Mouse (Mus musculus): ENCODE measurements around the gene Trpm2. TPM values are rescaled to one million over a fixed set of nuclear protein-coding genes. Genes with fewer than 3 reads are reported as not detected.
A peak's percentile ranks its signal among the peaks of the same experiment; 100 is the strongest.

The Trpm2 gene
- polyA plus RNA-seq, 1 experiment, result 0.01 TPM

DNA sequence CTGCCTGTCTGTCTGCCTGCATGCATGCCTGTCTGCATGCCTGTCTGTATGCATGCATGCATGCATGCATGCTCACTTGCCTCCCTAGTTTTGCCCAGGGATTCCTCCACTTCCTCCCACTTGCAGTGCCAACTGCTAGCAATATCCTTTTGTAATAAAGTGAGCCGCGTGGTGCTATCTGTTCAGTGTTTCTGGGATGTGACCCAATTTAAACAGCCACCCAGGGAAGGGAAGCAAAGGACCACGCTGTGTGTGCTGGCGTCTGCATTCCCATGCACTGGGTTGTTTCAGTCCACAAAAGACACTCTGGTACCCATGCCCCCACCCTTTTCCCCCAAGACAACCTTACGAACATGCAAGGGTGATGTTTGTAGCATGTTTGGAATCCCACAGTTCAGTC is 49.4 kb downstream of the Trpm2 start:
- TF ChIP-seq TAL1 (IDR thresholded peaks at IDR 0.05; ENCODE audit: low read length) (no peak), GATA1 (IDR thresholded peaks at IDR 0.05; ENCODE audit: low read length) (0 out of 2 replicates have a peak, but pooled peaks have one; percentile 9)
- Histone ChIP-seq H3K9me3 (ENCODE audit: control insufficient read depth, low read length) (no peaks in the 10 kb centered on the region), H3K36me3 (ENCODE audit: control insufficient read depth) (no peaks in the 10 kb centered on the region), H3K4me1 (ENCODE audit: control insufficient read depth) (no peaks in the 10 kb centered on the region), H3K27me3 (ENCODE audit: control insufficient read depth) (no peaks in the 10 kb centered on the region), H3K4me3 (replicated peaks) (no peak overlapping the region)

DNA sequence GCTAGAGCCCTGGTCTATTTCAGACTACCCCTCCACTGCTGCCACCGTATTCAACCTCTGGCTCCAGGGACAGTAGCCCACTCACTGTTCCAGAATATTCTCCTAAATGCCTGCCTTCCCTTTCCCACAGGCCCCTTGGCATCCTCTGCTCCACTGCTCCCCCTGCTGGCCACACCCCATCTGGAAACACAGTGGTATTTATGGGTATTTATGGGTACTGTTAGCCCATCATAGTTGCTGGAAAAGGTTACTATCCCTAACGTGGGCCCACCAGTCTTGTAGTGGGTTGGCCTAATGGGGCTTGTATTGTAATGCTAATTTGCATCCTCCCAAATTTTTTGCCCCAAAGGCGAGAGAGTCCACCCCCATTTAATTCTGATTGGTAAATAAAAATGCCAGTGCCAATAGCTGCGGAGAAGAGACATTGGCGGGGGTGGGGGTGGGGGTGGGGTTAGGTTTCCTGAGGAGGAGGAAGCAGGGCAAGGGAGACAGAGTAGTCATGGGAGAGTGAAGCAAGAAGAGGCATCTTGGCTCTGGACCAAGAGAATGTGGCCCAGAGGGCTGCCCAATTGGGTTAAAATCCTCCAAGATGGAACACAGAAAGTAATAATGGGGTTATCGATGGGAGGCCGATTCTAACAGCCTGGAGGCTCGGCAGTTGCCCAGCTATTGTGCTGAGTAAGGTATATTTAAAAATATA is 53.6 kb downstream of the Trpm2 start:
- H3K9me3 ChIP-seq (ENCODE audit: control insufficient read depth, low read length), result no peaks in the 10 kb centered on the region
- H3K36me3 ChIP-seq (ENCODE audit: control insufficient read depth), result no peaks in the 10 kb centered on the region
- no peaks in the 10 kb centered on the region for H3K4me1 ChIP-seq (ENCODE audit: control insufficient read depth)
- no peak overlapping the region for H3K4me3 ChIP-seq (replicated peaks)
- TF ChIP-seq GATA1 (IDR thresholded peaks at IDR 0.05; ENCODE audit: low read length) (no peak), TAL1 (IDR thresholded peaks at IDR 0.05; ENCODE audit: low read length) (no peak)
- no peaks in the 10 kb centered on the region for H3K27me3 ChIP-seq (ENCODE audit: control insufficient read depth)

DNA sequence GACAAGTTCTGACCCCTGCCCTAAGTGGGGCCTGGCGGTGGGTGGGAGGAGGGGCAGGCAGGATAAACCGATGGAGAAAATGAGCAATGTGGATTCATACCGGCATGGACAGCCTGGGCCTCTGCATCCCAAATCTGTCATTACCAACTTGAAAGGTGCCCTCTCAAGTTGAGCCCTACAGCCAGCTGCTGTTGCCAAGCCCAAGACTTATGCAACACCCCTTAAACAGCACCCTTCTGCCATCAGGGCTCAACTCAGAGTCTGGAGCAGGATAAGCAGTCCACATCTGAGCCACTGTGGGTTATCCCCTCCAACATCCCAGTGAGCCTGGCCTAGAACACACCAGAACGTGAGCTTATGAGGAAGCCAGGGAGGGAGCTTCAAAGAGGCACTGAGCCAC is 57.1 kb downstream of the Trpm2 start:
- no peak overlapping the region for H3K4me3 ChIP-seq (replicated peaks)
- no peaks in the 10 kb centered on the region for H3K9me3 ChIP-seq (ENCODE audit: control insufficient read depth, low read length)
- no peaks in the 10 kb centered on the region for H3K27me3 ChIP-seq (ENCODE audit: control insufficient read depth)
- no peaks in the 10 kb centered on the region for H3K4me1 ChIP-seq (ENCODE audit: control insufficient read depth)
- H3K36me3 ChIP-seq (ENCODE audit: control insufficient read depth), result no peaks in the 10 kb centered on the region
- TF ChIP-seq TAL1 (IDR thresholded peaks at IDR 0.05; ENCODE audit: low read length) (no peak), GATA1 (IDR thresholded peaks at IDR 0.05; ENCODE audit: low read length) (no peak)

DNA sequence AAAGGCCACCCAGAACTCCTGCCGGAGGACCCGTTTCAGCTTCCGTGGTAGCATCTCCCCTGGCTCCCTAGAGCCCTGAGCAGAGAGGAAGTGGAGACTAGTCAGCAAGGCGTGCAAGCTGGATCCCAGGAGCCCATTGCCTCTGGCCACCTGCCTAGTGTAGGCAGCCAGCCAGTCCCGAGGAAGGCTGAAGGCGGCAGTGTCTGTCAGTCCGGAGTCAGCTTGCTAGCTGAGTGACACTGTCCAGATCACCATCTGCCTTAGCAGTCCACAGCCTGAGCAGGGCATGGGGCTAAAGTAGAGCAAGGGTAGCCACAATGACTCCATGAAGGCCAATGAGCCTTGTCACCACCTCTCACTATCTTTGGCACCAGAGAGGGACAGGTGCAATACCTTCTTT is 57.8 kb downstream of the Trpm2 start:
- no peak for TF ChIP-seq TAL1 (IDR thresholded peaks at IDR 0.05; ENCODE audit: low read length)
- TF ChIP-seq GATA1 (IDR thresholded peaks at IDR 0.05; ENCODE audit: low read length), result no peak
- no peaks in the 10 kb centered on the region for H3K9me3 ChIP-seq (ENCODE audit: control insufficient read depth, low read length)
- H3K36me3 ChIP-seq (ENCODE audit: control insufficient read depth), result no peaks in the 10 kb centered on the region
- no peak overlapping the region for H3K4me3 ChIP-seq (replicated peaks)
- H3K4me1 ChIP-seq (ENCODE audit: control insufficient read depth), result no peaks in the 10 kb centered on the region
- no peaks in the 10 kb centered on the region for H3K27me3 ChIP-seq (ENCODE audit: control insufficient read depth)

DNA sequence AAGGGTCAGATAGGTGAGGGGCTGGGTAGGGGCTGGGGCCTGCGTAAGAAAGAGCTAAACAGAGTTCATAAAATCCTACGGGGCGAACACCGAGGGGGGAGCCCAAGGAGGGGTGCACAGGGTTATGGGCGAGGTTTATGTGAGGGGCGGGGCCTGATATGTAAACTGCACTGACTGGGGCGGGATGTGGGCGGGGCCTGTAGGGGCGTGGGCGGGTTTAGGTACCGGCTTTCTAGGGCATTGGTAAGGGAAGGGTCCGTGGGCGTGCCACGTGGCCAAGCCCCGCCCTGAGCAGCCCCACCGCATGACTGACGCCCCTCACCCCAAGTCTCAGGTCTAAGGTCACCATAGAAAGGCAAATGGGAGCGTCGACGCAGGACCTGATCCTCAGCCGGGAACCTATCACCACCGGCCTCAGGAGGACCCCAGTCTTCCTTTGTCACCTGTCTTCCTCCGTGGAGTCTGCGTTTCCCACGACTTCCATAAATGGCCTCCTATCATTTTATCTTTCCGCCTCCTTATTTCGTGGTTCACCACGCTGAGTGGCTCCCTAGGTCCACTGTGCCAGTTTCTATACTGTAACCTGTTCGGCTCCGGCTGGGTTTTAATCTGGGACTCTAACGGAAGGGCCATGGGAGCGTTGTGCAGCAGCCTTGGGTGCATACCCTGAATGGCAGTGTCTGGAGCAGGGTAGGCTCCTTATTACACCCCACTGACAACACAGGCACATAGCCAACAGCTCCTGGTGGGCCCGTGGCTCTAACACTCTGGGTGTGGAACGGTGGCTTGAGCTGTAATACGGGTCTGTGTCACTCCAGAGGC is 67.3 kb downstream of the Trpm2 start:
- Histone ChIP-seq H3K36me3 (ENCODE audit: control insufficient read depth) (peaks cover 2% of the 10 kb centered on the region; the same call in 1 of the 2 replicates), H3K9me3 (ENCODE audit: control insufficient read depth, low read length) (no peaks in the 10 kb centered on the region), H3K27me3 (ENCODE audit: control insufficient read depth) (peaks cover 29% of the 10 kb centered on the region), H3K4me1 (ENCODE audit: control insufficient read depth) (peaks cover 14% of the 10 kb centered on the region), H3K4me3 (replicated peaks) (peak overlapping the region; percentile 35)
- TF ChIP-seq GATA1 (IDR thresholded peaks at IDR 0.05; ENCODE audit: low read length) (no peak), TAL1 (IDR thresholded peaks at IDR 0.05; ENCODE audit: low read length) (no peak)

DNA sequence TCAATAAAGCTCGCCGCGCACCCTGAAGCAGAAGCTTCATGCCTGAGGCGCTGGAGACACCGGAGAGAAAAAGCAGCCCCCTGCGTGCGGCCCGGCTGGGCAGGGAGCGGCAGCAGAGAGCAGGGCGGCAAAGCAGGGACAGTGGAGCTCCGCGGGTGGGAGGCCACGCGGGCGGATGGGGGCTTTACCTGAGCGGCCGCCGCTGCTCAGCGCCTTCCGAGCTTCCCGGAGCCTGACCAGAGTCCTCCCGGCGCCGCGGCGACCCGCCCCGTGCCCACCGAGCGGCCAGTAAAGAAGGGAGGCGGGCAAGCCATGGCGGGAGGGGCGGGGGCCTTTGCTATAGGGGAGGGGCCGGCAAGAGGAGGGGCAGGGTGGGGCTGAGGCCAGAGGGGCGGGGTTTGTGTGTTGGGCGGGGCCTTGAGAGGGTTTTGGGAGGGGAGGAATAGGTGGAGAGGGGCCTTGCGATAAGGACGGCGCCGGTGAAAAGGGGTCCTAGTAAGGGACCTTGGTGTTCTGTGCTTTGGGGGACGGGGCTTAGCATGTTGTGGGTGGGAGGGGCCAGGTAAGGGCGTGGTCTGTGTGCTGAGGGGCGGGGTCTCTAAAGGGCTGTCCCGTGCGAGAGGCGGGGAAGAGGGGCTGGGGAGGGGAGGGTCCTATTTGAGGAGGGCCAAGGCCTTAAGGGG is 68.0 kb downstream of the Trpm2 start, which contains the start of gene Lrrc3:
Gene Lrrc3, minus strand, starts transcription at position 326 of the 683 bp plus-strand sequence.
- H3K4me3 ChIP-seq (replicated peaks), result peak within 1 kb of the TSS; percentile 55

DNA sequence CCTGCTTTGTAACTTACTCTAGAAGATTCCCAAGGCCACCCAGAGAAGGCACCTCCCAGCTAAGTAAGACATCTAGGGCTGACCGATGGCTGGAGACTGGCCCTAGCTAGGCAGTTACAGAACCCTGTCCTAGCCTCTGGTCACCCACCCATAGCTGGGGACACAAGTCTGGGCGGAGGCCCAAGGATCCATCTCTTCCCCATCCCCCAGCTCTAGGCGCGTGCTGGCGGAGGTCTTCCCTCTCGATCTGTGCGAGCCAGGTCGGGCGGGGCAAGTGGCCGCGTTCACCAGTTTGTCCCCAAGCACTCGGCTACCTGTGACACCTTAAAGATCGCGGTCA is 68.5 kb downstream of the Trpm2 start:
- H3K27me3 ChIP-seq (ENCODE audit: control insufficient read depth), result peaks cover 29% of the 10 kb centered on the region

More for the DNA sequence above, 68.0 kb downstream of the Trpm2 start, which contains the start of gene Lrrc3:
- Histone ChIP-seq H3K4me1 (ENCODE audit: control insufficient read depth) (peaks cover 14% of the 10 kb centered on the region), H3K9me3 (ENCODE audit: control insufficient read depth, low read length) (no peaks in the 10 kb centered on the region), H3K36me3 (ENCODE audit: control insufficient read depth) (peaks cover 2% of the 10 kb centered on the region; the same call in 1 of the 2 replicates), H3K27me3 (ENCODE audit: control insufficient read depth) (peaks cover 29% of the 10 kb centered on the region)
- TF ChIP-seq GATA1 (IDR thresholded peaks at IDR 0.05; ENCODE audit: low read length) (no peak), TAL1 (IDR thresholded peaks at IDR 0.05; ENCODE audit: low read length) (no peak)

DNA sequence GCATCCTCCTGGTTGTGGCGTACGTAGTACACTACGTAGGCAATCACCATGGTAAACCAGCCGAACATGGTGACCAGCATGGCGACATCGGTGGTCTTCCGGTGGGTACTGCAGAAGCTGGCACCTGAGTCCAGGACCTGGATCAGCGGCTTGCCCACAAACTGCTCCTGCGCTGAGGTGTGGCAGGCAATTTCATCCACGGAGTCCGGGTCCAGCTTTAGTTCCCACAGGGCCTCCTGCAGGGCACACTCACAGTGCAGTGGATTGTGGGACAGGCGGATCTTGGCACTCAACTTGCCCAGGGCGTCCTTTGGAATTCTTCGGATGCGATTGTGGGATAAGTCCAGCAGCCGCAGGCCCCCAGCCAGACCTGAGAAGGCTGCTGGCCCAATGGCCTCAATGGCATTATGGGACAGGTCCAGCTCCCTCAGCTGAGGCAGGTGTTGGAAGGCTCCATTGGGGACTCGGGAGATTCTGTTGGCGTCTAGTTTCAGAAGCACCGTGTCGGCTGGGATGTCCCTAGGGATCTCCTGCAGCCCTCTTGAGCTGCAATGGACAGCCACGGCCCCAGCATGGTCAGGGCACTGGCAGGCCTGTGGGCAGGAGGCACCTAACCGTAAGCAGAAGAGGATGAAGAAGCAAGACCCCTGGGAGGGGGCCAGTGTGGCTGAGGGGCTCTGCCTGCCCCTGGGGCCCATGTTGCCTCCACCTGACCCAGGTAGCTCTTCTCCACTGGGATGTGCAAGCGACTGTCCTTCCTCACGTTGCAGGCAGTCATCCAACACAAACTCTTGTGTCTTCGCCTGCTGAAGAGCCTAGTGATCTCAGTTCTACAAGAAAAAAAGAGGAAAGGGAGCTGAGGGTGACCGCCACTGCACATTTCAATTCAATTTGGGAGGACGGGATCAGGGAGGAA is 69.2 kb downstream of the Trpm2 start:
- Histone ChIP-seq H3K36me3 (ENCODE audit: control insufficient read depth) (peaks cover 2% of the 10 kb centered on the region; the same call in 1 of the 2 replicates), H3K27me3 (ENCODE audit: control insufficient read depth) (peaks cover 29% of the 10 kb centered on the region), H3K4me3 (replicated peaks) (peak overlapping the region; percentile 55), H3K4me1 (ENCODE audit: control insufficient read depth) (peaks cover 14% of the 10 kb centered on the region), H3K9me3 (ENCODE audit: control insufficient read depth, low read length) (no peaks in the 10 kb centered on the region)
- TF ChIP-seq TAL1 (IDR thresholded peaks at IDR 0.05; ENCODE audit: low read length) (no peak), GATA1 (IDR thresholded peaks at IDR 0.05; ENCODE audit: low read length) (no peak)

More for the DNA sequence above, 68.5 kb downstream of the Trpm2 start:
- TF ChIP-seq TAL1 (IDR thresholded peaks at IDR 0.05; ENCODE audit: low read length), result no peak
- no peak for TF ChIP-seq GATA1 (IDR thresholded peaks at IDR 0.05; ENCODE audit: low read length)
- Histone ChIP-seq H3K36me3 (ENCODE audit: control insufficient read depth) (peaks cover 2% of the 10 kb centered on the region; the same call in 1 of the 2 replicates), H3K9me3 (ENCODE audit: control insufficient read depth, low read length) (no peaks in the 10 kb centered on the region), H3K4me1 (ENCODE audit: control insufficient read depth) (peaks cover 14% of the 10 kb centered on the region), H3K4me3 (replicated peaks) (peak overlapping the region; percentile 55)
